Mouse (Mus musculus) heart, embryonic 11.5 days (tissue): ENCODE data around the gene Apeh. TPM values are rescaled to one million over a fixed set of nuclear protein-coding genes. Genes with fewer than 3 reads are reported as not detected.
"Not testable (repeated sequence)": the region's sequence is repeated elsewhere in the genome, so short reads cannot be mapped to it uniquely, and the experiment has no call there.

Experiments used
- ATAC-seq: fragments of 200-750 bp; cut with Nextera tagmentation; replicated peaks from 2 replicates; pipeline ENCODE4 v1.8.0; 2017; ENCODE audit warnings: moderate library complexity; ENCODE audit not compliant: insufficient number of reproducible peaks, low FRiP score, low TSS enrichment
- H3K27ac ChIP-seq: fragments of 300-500 bp; sonication (generic); 2 replicates; pipeline ENCODE4 v1.5.1; 2014; ENCODE audit warnings: mild to moderate bottlenecking, low read depth, low read length
- H3K27me3 ChIP-seq: fragments of 300-500 bp; sonication (generic); 2 replicates; pipeline ENCODE4 v1.6.1; 2014; ENCODE audit warnings: mild to moderate bottlenecking, low read length, mixed read lengths; ENCODE audit not compliant: control insufficient read depth, insufficient read depth
- H3K36me3 ChIP-seq: fragments of 300-500 bp; sonication (generic); 2 replicates; pipeline ENCODE4 v1.6.1; 2014; ENCODE audit warnings: mild to moderate bottlenecking, low read length, moderate library complexity, mixed read lengths; ENCODE audit not compliant: control insufficient read depth, insufficient read depth
- H3K4me1 ChIP-seq: fragments of 300-500 bp; sonication (generic); 2 replicates; pipeline ENCODE4 v1.6.1; 2014; ENCODE audit warnings: low read length; ENCODE audit not compliant: control insufficient read depth, insufficient read depth
- H3K4me2 ChIP-seq: fragments of 300-500 bp; sonication (generic); 2 replicates; pipeline ENCODE4 v1.6.1; 2014; ENCODE audit warnings: mild to moderate bottlenecking, moderate library complexity
- H3K4me3 ChIP-seq: fragments of 300-500 bp; sonication (generic); 2 replicates; pipeline ENCODE4 v1.5.1; 2014; ENCODE audit warnings: low read depth, low read length
- H3K9ac ChIP-seq: fragments of 300-500 bp; sonication (generic); 2 replicates; pipeline ENCODE4 v1.6.1; 2014; ENCODE audit warnings: mild to moderate bottlenecking, low read depth, low read length, moderate library complexity
- H3K9me3 ChIP-seq: fragments of 300-500 bp; sonication (generic); replicated peaks from 2 replicates; pipeline ENCODE4 v1.6.1; 2016; ENCODE audit warnings: low read length; ENCODE audit not compliant: control insufficient read depth
- WGBS: fragments of 180-500 bp; shearing (Covaris S2); extraction: QIAGEN DNeasy Blood & Tissue Kit; methylation state at CpG from one replicate; pipeline ENCODE4 v1.1.7; 2014; ENCODE audit not compliant: insufficient replicate concordance; 5-methylcytosine and 5-hydroxymethylcytosine counted together
- polyA plus RNA-seq: library from polyadenylated mRNA; unstranded; fragments of >200 nt; fragmentation: Nextera tagmentation; extraction: Ambion mirVana; gene quantifications from 2 replicates; pipeline ENCODE4 v1.2.1, GENCODE M21; 2014

Gene Apeh
- polyA plus RNA-seq, 1 experiment from 2014 or later = 64.5 TPM

DNA sequence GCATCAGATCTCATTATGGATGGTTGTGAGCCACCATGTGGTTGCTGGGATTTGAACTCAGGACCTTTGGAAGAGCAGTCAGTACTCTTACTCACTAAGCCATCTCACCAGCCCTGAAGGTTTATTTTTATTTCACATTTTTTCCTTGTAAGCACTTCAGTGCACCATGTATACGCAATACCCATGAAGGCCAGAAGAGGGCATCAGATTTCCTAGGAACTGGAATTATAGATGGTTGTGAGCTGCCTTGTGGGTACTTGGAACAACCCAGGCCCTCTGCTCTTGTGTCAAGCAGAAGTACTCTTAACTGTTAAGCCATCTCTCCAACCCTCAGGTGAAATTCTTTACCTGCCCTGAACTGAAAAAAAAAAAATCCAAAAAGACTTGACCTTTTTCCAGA, 41.8 kb upstream of the Apeh start:
- Histone ChIP-seq H3K4me2 (no peak overlapping the region), H3K27me3 (no peaks in the 10 kb centered on the region), H3K9ac (no peak overlapping the region), H3K36me3 (no peaks in the 10 kb centered on the region), H3K4me1 (peaks cover 9% of the 10 kb centered on the region), H3K4me3 (no peak overlapping the region), H3K9me3 (no peaks in the 10 kb centered on the region), H3K27ac (no peak overlapping the region)
- 40% methylated on average over 1 of the region's 1 CpGs for WGBS
- no peak for ATAC-seq

DNA sequence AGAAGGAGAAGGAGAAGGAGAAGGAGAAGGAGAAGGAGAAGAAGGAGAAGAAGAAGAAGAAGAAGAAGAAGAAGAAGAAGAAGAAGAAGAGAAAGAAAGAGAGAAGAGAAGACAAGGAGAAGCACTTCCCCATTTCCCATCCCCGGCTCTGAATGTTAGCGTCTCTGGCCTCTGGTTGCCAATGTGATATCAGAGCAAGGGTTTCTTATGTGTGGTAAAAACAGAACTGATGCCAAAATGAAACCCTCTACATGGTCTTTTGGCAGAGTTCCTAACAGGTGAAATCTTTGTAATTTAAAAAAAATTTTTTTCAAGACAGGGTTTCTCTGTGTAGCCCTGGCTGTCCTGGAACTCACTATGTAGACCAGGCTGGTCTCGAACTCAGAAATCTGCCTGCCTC, 41.3 kb upstream of the Apeh start:
- H3K27me3 ChIP-seq, H3K4me2 ChIP-seq, ATAC-seq, H3K9me3 ChIP-seq, H3K9ac ChIP-seq, H3K4me3 ChIP-seq, H3K36me3 ChIP-seq, H3K27ac ChIP-seq, H3K4me1 ChIP-seq: not testable (repeated sequence)
- WGBS = 96% methylated on average over 3 of the region's 3 CpGs

DNA sequence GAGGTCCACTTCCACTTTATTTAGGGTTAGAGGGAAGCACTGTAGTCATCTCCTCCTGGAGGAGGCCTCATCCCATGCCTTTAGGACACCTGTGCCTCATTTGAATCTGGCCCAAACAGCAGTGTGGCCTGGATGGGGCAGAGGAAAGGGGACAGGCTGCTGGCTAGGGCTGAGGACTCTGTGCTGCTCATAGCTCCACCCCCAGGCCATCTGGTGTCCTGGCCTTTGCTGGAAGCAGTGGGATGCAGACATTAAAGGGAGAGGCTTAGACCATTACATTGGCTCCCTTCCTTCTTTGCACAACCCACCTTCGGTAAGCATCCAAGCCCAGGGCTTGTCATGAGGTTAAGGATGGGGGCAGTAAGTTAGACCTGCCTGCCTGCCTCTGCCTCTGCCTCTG, 39.1 kb upstream of the Apeh start:
- ATAC-seq = no peak
- Histone ChIP-seq H3K9ac (no peak overlapping the region), H3K4me3 (no peak overlapping the region), H3K4me2 (no peak overlapping the region), H3K4me1 (peaks cover 14% of the 10 kb centered on the region), H3K27ac (no peak overlapping the region), H3K27me3 (peaks cover 6% of the 10 kb centered on the region; the same call in 1 of the 2 replicates), H3K36me3 (no peaks in the 10 kb centered on the region), H3K9me3 (no peaks in the 10 kb centered on the region)
- WGBS = 80% methylated on average over 1 of the region's 1 CpGs

DNA sequence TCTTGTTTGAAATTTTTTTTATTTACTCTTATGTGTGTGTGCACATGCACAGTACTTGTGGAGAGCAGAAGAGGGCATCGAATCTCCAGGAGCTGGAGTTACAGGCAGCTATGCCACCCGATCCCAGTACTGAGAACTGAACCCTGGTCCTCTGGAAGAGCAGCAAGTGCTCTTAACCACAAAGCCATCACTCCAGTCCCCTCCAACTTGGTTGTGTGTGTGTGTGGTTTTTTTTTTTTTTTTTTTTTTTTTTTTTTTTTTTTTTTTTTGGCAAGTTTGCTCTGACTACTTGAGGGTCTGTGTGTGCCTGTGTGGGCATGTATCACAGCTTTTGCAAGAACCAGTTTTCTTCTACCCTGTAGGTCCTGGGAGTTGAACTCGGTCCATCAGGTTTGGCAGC, 38.0 kb upstream of the Apeh start:
- Histone ChIP-seq H3K4me1 (peaks cover 8% of the 10 kb centered on the region), H3K36me3 (no peaks in the 10 kb centered on the region), H3K9ac (no peak overlapping the region), H3K27ac (no peak overlapping the region), H3K4me2 (no peak overlapping the region), H3K4me3 (no peak overlapping the region), H3K27me3 (peaks cover 8% of the 10 kb centered on the region), H3K9me3 (no peaks in the 10 kb centered on the region)
- 82% methylated on average over 3 of the region's 3 CpGs for WGBS
- ATAC-seq = no peak

DNA sequence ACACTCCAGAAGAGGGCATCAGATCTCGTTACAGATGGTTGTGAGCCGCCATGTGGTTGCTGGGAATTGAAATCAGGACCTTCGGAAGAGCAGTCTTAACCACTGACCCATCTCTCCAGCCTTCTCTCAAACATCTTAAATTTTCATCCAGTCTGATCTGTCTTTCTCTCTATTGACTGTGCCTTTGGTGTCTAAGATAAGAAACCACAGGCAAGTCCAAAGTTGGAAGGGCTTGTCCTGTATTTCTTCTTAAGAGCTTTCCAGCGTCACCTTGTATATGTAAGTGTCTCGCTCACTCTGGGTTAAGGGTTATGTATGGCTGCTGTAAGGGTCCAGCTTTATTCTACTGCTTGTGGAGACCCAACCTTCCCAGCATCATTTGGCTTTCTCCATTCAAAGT, 37.1 kb upstream of the Apeh start:
- peaks cover 8% of the 10 kb centered on the region for H3K27me3 ChIP-seq
- H3K9me3 ChIP-seq = no peaks in the 10 kb centered on the region
- ATAC-seq = no peak
- H3K4me1 ChIP-seq = 0 out of 2 replicates have a peak, but pooled peaks cover 5% of the 10 kb centered on the region
- no peak overlapping the region for H3K27ac ChIP-seq
- no peaks in the 10 kb centered on the region for H3K36me3 ChIP-seq
- WGBS = 78% methylated on average over 5 of the region's 5 CpGs
- H3K4me2 ChIP-seq = no peak overlapping the region
- H3K4me3 ChIP-seq = no peak overlapping the region
- H3K9ac ChIP-seq = no peak overlapping the region

DNA sequence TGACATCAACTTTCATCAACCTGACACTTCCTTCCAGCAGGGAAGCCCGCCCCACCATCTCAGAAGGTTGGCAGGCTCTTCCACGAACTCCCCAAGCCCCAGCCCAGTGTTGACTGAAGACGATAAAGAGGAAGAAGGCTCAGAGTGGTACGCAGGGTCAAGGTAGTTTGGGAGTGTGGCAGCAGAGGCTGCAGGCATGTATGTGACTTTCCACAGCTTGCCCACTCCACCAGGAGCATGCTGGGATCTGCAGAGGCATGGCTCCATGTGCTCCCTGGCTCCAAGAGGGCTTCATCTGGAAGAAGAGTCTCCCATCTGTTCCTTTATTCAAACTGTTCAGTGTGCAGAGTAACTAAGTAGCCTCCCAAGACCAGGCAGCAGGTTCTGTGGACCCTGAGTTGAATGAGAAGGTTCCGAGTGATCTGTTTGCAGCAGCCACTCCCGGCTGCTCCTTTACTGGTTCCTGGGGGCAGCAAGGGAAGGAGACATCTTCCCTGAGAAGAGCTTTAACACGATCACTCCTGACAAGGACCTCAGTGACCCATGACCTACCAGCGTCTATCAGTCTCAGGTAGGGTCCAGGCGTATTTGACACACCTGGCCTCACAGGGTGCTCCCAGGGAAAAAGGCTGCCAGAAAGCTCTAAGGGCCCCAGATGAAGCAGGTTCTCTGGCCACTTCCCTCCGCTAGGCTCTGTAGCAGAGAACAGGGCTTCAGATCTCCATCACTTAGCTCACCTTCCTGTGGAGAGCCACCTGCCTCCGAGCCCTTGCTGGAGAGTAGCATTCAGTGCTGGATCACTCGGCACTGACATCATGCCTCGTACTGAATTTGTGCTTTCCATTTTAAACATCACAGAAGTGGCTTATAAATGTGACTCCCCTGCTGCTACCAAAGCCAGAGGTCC, 34.9 kb upstream of the Apeh start:
- H3K27me3 ChIP-seq = peaks cover 8% of the 10 kb centered on the region
- no peak overlapping the region for H3K4me3 ChIP-seq
- 67% methylated on average over 13 of the region's 13 CpGs for WGBS
- ATAC-seq = no peak
- no peak overlapping the region for H3K4me2 ChIP-seq
- H3K36me3 ChIP-seq = no peaks in the 10 kb centered on the region
- H3K27ac ChIP-seq = no peak overlapping the region
- H3K9me3 ChIP-seq = no peaks in the 10 kb centered on the region
- H3K4me1 ChIP-seq = 0 out of 2 replicates have a peak, but pooled peaks cover 5% of the 10 kb centered on the region
- no peak overlapping the region for H3K9ac ChIP-seq

DNA sequence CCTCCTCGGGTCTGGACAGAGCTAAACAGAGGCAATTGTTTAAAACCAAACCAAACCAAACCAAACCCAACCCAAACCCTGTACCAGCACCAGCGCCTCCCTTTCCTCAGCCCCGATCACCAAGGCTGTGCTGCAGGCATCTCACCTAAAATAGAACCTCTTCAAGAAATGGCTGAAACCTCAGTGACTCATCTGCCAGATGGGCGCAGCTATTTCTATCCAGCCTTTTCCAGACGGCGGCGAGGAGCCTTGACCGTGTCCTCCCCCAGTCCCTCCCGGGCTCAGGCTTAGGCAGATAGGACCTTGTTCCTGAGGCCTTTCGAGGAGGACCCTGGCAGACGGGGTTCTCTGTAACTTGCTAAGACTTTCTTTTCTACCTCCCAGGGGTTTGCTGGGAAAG, 33.8 kb upstream of the Apeh start:
- H3K4me1 ChIP-seq = 0 out of 2 replicates have a peak, but pooled peaks cover 5% of the 10 kb centered on the region
- no peaks in the 10 kb centered on the region for H3K36me3 ChIP-seq
- H3K27me3 ChIP-seq = peaks cover 8% of the 10 kb centered on the region
- no peak overlapping the region for H3K27ac ChIP-seq
- no peak overlapping the region for H3K4me3 ChIP-seq
- no peak for ATAC-seq
- 63% methylated on average over 11 of the region's 11 CpGs for WGBS
- H3K9ac ChIP-seq = no peak overlapping the region
- no peak overlapping the region for H3K4me2 ChIP-seq
- no peaks in the 10 kb centered on the region for H3K9me3 ChIP-seq

DNA sequence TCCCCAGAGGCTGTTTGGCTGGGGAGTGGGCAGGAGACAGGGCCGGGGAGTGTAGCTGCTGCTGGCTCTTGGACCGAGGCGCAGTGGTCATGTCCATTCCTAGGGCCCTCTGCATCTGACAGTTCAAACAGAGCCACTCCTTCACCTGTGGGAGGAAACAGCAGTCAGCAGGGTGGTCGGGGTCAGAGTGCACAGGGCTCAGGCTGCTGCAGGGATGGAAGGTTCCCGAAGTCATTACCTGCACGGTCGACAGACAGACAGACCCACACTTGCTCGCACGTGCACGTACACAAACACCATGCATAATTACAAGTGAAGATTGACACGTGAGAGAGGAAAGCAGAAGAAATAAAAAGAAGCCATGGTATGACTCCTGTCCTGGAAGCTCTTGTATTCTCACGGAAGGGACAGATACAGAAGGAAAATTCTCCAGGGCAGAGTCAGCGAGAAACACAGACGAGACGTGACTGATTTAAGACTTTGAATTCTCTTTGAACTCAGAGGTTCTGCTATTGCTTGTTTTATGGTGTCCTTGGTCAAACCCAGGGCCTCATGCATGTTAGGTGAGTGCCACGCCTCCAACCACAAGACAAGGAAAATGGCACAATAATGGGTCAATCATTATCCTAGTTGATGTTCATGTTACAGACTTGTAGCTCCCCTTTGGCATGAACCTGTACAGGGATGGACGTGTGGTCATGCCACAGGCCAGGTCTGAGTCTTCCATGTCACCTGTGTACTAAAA, 32.2 kb upstream of the Apeh start:
- Histone ChIP-seq H3K36me3 (no peaks in the 10 kb centered on the region), H3K27ac (no peak overlapping the region), H3K9ac (no peak overlapping the region), H3K4me2 (no peak overlapping the region), H3K4me1 (0 out of 2 replicates have a peak, but pooled peaks cover 5% of the 10 kb centered on the region), H3K27me3 (peaks cover 8% of the 10 kb centered on the region), H3K9me3 (no peaks in the 10 kb centered on the region), H3K4me3 (no peak overlapping the region)
- no peak for ATAC-seq
- WGBS = 81% methylated on average over 17 of the region's 17 CpGs
